Mouse (Mus musculus): ENCODE results near the gene Kirrel2. TPM values are rescaled to one million over a fixed set of nuclear protein-coding genes. Genes with fewer than 3 reads are reported as not detected.

Gene Kirrel2
- polyA plus RNA-seq, 1 experiment from 2014 or later, result 0.65 TPM

DNA sequence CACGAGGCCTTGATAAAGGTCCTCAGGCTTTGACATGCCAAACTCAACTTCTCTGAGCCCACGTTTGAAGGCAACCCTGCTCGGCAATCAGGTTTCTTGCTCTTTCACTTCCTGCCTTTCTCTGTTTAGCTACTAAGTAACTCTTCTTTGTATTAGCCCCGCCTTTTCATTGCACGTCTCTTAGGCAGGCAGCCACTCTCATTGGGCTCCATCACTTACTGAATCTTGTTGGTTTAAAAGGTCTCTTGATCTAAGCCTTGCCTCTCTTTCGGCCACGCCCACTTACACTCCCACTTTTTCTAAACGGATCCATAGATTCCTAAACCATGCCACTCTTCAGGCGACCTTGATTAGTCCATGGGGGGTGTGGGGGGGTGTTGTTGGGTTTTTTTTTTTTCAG, 13.8 kb downstream of the Kirrel2 start:
- peak overlapping the region; percentile 84 for H3K4me3 ChIP-seq (ENCODE audit: low read depth, low read length)
- H3K27ac ChIP-seq (ENCODE audit: low read depth, low read length), result no peak overlapping the region
- peaks cover 14% of the 10 kb centered on the region for H3K4me1 ChIP-seq (ENCODE audit: control insufficient read depth, insufficient read depth, low read length)
- DNase-seq (ENCODE audit: low spot score), result peak; percentile 53
- peaks cover 45% of the 10 kb centered on the region for H3K36me3 ChIP-seq (ENCODE audit: control insufficient read depth, insufficient read depth, low read length)
- H3K9ac ChIP-seq (ENCODE audit: low read length), result peak overlapping the region; percentile 93
- H3K27me3 ChIP-seq (replicated peaks; ENCODE audit: control insufficient read depth, insufficient read depth, low read length), result no peaks in the 10 kb centered on the region
- H3K9me3 ChIP-seq (replicated peaks; ENCODE audit: control insufficient read depth, low read length), result no peaks in the 10 kb centered on the region
- peak overlapping the region; percentile 81 for H3K4me2 ChIP-seq (ENCODE audit: low read length)
- no peak for ATAC-seq
- 16% methylated on average over 9 of the region's 9 CpGs for WGBS

DNA sequence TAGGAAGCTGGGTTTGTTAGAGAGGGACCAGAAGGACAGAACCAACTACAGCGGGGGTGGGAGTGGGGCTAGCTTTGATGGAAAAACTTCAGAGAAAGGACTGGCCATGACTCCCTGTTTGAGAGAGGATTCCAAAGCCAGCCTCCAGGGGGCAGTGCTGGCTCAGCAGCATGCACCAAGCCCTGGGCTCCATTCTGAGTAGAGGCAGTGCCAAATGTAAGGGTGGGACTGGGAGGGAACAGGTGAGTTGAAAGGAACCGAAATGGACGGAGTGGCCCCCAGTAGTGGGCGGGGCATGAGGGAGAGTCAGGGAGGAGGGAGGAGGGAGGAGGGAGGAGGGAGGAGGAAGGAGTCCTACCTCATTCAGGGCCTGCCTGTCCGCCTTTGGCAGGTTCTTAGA, 16.8 kb downstream of the Kirrel2 start:
- peak; percentile 66 for DNase-seq (ENCODE audit: low spot score)
- Histone ChIP-seq H3K4me1 (ENCODE audit: control insufficient read depth, insufficient read depth, low read length) (peaks cover 10% of the 10 kb centered on the region), H3K36me3 (ENCODE audit: control insufficient read depth, insufficient read depth, low read length) (peaks cover 70% of the 10 kb centered on the region), H3K4me2 (ENCODE audit: low read length) (no peak overlapping the region), H3K27ac (ENCODE audit: low read depth, low read length) (no peak overlapping the region), H3K9me3 (replicated peaks; ENCODE audit: control insufficient read depth, low read length) (no peaks in the 10 kb centered on the region), H3K4me3 (ENCODE audit: low read depth, low read length) (no peak overlapping the region), H3K9ac (ENCODE audit: low read length) (no peak overlapping the region), H3K27me3 (replicated peaks; ENCODE audit: control insufficient read depth, insufficient read depth, low read length) (no peaks in the 10 kb centered on the region)
- 30% methylated on average over 2 of the region's 5 CpGs for WGBS
- ATAC-seq, result no peak

DNA sequence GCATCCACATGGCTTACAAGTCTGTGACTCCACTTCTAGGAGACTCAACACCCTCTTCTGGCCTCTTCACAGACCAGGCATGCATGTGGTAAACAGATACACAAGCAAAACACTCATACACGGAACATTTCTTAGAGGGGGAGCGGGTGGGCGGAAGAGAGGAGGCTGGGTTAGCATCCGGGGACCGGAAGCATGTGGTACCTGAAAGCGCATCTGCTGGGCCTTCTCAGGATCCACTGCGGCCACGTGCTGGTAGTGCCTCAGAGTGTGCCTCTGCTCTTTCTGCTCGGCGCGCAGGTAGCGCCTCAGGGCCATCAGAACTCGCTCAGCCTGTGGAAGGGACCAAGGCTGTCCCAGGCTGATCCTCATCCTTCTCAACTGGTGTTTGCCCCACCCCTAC, 17.8 kb downstream of the Kirrel2 start:
- WGBS, result 82% methylated on average over 13 of the region's 13 CpGs
- H3K4me3 ChIP-seq (ENCODE audit: low read depth, low read length), result no peak overlapping the region
- no peaks in the 10 kb centered on the region for H3K9me3 ChIP-seq (replicated peaks; ENCODE audit: control insufficient read depth, low read length)
- no peak for ATAC-seq
- peaks cover 80% of the 10 kb centered on the region for H3K36me3 ChIP-seq (ENCODE audit: control insufficient read depth, insufficient read depth, low read length)
- H3K27me3 ChIP-seq (replicated peaks; ENCODE audit: control insufficient read depth, insufficient read depth, low read length), result no peaks in the 10 kb centered on the region
- no peak for DNase-seq (ENCODE audit: low spot score)
- no peak overlapping the region for H3K27ac ChIP-seq (ENCODE audit: low read depth, low read length)
- peaks cover 10% of the 10 kb centered on the region for H3K4me1 ChIP-seq (ENCODE audit: control insufficient read depth, insufficient read depth, low read length)
- H3K9ac ChIP-seq (ENCODE audit: low read length), result no peak overlapping the region
- no peak overlapping the region for H3K4me2 ChIP-seq (ENCODE audit: low read length)

DNA sequence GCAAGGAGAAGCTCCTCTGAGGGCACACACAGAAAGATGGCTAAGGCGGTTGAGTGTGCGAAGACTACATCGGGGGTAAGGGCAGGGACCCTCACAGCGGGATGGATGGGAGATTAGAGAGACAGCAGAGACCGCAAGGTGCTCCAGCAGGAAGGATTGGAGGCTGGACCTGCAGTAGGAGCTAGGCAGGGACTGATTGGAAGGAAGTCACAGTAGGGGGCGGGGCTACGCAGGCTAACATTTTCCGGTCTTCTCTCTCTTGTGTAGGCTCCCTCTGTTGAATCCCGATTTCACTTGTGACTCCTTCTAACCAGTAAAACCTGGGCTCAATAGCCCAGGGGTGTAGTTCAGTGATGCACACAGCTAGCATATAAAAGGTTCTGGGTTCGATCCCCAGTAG, 20.6 kb downstream of the Kirrel2 start:
- H3K4me2 ChIP-seq (ENCODE audit: low read length), result no peak overlapping the region
- H3K27ac ChIP-seq (ENCODE audit: low read depth, low read length), result no peak overlapping the region
- H3K27me3 ChIP-seq (replicated peaks; ENCODE audit: control insufficient read depth, insufficient read depth, low read length), result no peaks in the 10 kb centered on the region
- no peak overlapping the region for H3K9ac ChIP-seq (ENCODE audit: low read length)
- ATAC-seq, result no peak
- no peaks in the 10 kb centered on the region for H3K9me3 ChIP-seq (replicated peaks; ENCODE audit: control insufficient read depth, low read length)
- no peak for DNase-seq (ENCODE audit: low spot score)
- WGBS, result 16% methylated on average over 10 of the region's 10 CpGs
- no peak overlapping the region for H3K4me3 ChIP-seq (ENCODE audit: low read depth, low read length)
- no peaks in the 10 kb centered on the region for H3K4me1 ChIP-seq (ENCODE audit: control insufficient read depth, insufficient read depth, low read length)
- peaks cover 67% of the 10 kb centered on the region for H3K36me3 ChIP-seq (ENCODE audit: control insufficient read depth, insufficient read depth, low read length)

DNA sequence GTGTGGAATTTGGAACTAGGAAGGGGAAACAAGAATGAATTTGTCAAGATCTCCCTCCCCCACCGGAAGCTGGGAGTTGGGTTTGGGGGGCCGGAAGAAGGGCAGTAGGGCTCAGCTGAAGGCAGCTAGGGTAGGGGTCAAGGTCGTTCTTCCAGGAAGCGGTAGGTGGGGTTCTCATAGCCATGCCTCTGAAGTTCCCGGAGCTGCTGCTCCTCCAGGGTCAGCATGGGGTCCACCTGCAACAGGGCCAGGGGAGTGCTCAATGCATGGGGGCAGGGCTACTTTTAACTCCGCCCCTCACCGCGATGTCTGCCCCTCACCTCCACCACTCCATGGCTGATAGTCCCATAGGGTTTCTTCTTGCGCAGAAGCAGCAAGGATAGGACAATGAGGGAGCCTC, 22.3 kb downstream of the Kirrel2 start:
- Histone ChIP-seq H3K27ac (ENCODE audit: low read depth, low read length) (no peak overlapping the region), H3K36me3 (ENCODE audit: control insufficient read depth, insufficient read depth, low read length) (peaks cover 54% of the 10 kb centered on the region), H3K9ac (ENCODE audit: low read length) (no peak overlapping the region), H3K27me3 (replicated peaks; ENCODE audit: control insufficient read depth, insufficient read depth, low read length) (no peaks in the 10 kb centered on the region), H3K9me3 (replicated peaks; ENCODE audit: control insufficient read depth, low read length) (no peaks in the 10 kb centered on the region), H3K4me2 (ENCODE audit: low read length) (no peak overlapping the region), H3K4me1 (ENCODE audit: control insufficient read depth, insufficient read depth, low read length) (no peaks in the 10 kb centered on the region), H3K4me3 (ENCODE audit: low read depth, low read length) (no peak overlapping the region)
- WGBS, result 61% methylated on average over 9 of the region's 9 CpGs
- DNase-seq (ENCODE audit: low spot score), result no peak
- no peak for ATAC-seq

DNA sequence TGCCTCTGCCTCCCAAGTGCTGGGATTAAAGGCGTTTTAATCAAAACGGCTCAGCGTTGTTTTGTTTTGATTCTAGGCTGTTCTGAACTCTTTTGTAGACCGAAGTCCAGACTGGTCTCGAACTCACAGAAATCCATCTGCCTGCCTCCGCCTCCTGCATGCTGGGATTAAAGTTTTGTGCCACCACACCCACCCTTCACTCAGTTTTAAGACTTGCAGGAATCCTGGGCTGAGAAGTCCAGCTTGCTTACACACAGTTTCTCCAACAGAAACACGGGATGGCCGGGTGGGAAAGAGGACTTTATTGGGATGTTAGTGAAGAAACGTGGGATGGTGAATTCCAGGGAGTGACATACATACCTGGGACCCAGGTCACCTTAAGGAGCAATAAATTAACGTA, 22.8 kb downstream of the Kirrel2 start:
- WGBS, result 72% methylated on average over 10 of the region's 10 CpGs
- H3K36me3 ChIP-seq (ENCODE audit: control insufficient read depth, insufficient read depth, low read length), result peaks cover 49% of the 10 kb centered on the region
- H3K4me2 ChIP-seq (ENCODE audit: low read length), result no peak overlapping the region
- no peak overlapping the region for H3K9ac ChIP-seq (ENCODE audit: low read length)
- no peaks in the 10 kb centered on the region for H3K4me1 ChIP-seq (ENCODE audit: control insufficient read depth, insufficient read depth, low read length)
- no peaks in the 10 kb centered on the region for H3K27me3 ChIP-seq (replicated peaks; ENCODE audit: control insufficient read depth, insufficient read depth, low read length)
- H3K9me3 ChIP-seq (replicated peaks; ENCODE audit: control insufficient read depth, low read length), result no peaks in the 10 kb centered on the region
- no peak for ATAC-seq
- no peak overlapping the region for H3K4me3 ChIP-seq (ENCODE audit: low read depth, low read length)
- DNase-seq (ENCODE audit: low spot score), result no peak
- no peak overlapping the region for H3K27ac ChIP-seq (ENCODE audit: low read depth, low read length)

DNA sequence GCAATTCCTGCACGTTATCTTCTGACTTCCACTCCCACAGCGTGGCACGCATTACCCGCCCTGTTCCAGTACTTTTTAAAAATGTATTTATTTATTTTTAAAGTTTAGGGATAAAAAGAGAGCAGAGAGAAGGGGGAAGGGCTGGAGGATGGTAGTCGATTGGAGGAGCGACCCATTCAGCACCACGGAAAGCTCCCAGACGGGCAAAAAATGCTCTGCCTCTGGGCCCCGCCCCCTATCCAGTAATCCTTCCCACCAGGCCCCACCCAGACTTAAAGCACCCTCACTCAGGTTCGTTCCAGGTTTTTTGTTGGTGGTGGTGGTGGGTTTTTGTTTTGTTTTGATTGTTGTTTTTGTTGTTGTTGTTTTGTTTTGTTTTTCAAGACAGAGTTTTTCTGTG, 23.3 kb downstream of the Kirrel2 start:
- no peak overlapping the region for H3K4me3 ChIP-seq (ENCODE audit: low read depth, low read length)
- peaks cover 45% of the 10 kb centered on the region for H3K36me3 ChIP-seq (ENCODE audit: control insufficient read depth, insufficient read depth, low read length)
- 1% methylated on average over 10 of the region's 10 CpGs for WGBS
- no peaks in the 10 kb centered on the region for H3K4me1 ChIP-seq (ENCODE audit: control insufficient read depth, insufficient read depth, low read length)
- no peak overlapping the region for H3K27ac ChIP-seq (ENCODE audit: low read depth, low read length)
- H3K9me3 ChIP-seq (replicated peaks; ENCODE audit: control insufficient read depth, low read length), result no peaks in the 10 kb centered on the region
- no peak overlapping the region for H3K4me2 ChIP-seq (ENCODE audit: low read length)
- H3K27me3 ChIP-seq (replicated peaks; ENCODE audit: control insufficient read depth, insufficient read depth, low read length), result no peaks in the 10 kb centered on the region
- no peak for DNase-seq (ENCODE audit: low spot score)
- H3K9ac ChIP-seq (ENCODE audit: low read length), result no peak overlapping the region
- ATAC-seq, result no peak

DNA sequence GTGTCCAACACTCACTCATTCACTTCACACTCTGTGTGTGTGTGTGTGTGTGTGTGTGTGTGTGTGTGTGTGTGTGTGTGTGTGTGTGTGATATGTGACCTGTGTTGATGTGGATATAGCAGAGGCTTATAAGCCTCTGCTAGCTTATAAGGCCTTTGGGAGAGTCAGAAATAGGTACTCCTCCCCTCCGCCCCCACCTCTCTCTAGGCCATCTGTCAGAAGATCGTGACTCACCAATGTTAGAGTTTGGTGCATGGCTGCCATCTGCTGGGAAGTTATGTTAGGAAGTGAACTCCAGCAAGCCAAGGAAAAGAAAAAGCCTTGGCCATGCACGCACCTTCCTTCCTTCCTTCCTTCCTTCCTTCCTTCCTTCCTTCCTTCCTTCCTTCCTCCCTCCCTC, 25.7 kb downstream of the Kirrel2 start:
- DNase-seq (ENCODE audit: low spot score) (peak; percentile 90), ATAC-seq (peak; percentile 76)
- peaks cover 25% of the 10 kb centered on the region for H3K36me3 ChIP-seq (ENCODE audit: control insufficient read depth, insufficient read depth, low read length)
- H3K9me3 ChIP-seq (replicated peaks; ENCODE audit: control insufficient read depth, low read length), result no peaks in the 10 kb centered on the region
- no peak overlapping the region for H3K27ac ChIP-seq (ENCODE audit: low read depth, low read length)
- H3K4me1 ChIP-seq (ENCODE audit: control insufficient read depth, insufficient read depth, low read length), result no peaks in the 10 kb centered on the region
- H3K4me3 ChIP-seq (ENCODE audit: low read depth, low read length), result no peak overlapping the region
- H3K9ac ChIP-seq (ENCODE audit: low read length), result no peak overlapping the region
- H3K4me2 ChIP-seq (ENCODE audit: low read length), result no peak overlapping the region
- WGBS, result 5% methylated on average over 3 of the region's 3 CpGs
- H3K27me3 ChIP-seq (replicated peaks; ENCODE audit: control insufficient read depth, insufficient read depth, low read length), result no peaks in the 10 kb centered on the region

DNA sequence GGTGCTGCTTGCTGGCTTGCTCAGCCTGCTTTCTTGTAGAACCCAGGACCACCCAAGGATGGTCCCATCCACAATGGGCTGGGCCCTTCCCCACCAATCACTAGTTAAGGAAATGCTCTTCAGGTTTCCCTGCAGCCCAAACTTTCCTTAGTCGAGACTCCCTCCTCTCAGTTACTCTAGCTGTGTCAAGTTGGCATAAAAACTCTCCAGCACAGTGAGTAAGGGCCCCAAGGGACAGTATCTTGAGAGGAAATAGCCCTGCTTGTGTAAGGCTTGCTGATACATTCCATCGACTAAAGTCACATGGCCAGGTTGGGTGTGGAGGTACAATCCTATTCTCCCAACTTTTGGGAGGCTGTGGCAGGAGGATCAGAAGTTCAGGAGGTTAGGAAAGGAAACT, 27.3 kb downstream of the Kirrel2 start:
- WGBS, result 68% methylated on average over 2 of the region's 2 CpGs
- H3K36me3 ChIP-seq (ENCODE audit: control insufficient read depth, insufficient read depth, low read length), result peaks cover 17% of the 10 kb centered on the region
- no peak overlapping the region for H3K9ac ChIP-seq (ENCODE audit: low read length)
- no peaks in the 10 kb centered on the region for H3K9me3 ChIP-seq (replicated peaks; ENCODE audit: control insufficient read depth, low read length)
- no peaks in the 10 kb centered on the region for H3K27me3 ChIP-seq (replicated peaks; ENCODE audit: control insufficient read depth, insufficient read depth, low read length)
- no peak overlapping the region for H3K4me3 ChIP-seq (ENCODE audit: low read depth, low read length)
- no peak overlapping the region for H3K27ac ChIP-seq (ENCODE audit: low read depth, low read length)
- no peak overlapping the region for H3K4me2 ChIP-seq (ENCODE audit: low read length)
- no peaks in the 10 kb centered on the region for H3K4me1 ChIP-seq (ENCODE audit: control insufficient read depth, insufficient read depth, low read length)
- ATAC-seq, result no peak
- DNase-seq (ENCODE audit: low spot score), result no peak
